ENCODE assay signal across 18 mouse cellular contexts in the genomic region with DNA sequence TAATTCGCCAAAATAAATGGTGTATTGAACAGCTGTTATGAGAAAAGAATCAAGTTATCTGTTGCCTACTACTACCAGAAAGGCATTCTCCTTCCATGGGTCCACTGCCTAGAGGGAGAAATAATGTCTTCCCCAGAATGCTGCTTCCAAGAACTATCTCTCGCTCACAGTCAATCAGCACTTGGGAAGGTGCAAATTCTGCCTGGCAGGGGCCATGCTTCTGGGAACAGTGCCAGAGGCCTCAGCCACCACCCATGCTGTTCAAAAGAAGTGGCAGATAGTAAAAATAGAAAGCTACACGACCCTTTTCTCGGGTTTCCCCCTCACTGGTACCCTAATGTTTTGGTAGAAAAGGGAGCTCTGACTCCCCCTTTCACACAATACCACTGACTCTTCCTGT.
A peak's percentile ranks its signal among the peaks of the same experiment; 100 is the strongest.
DNase-seq lines count a peak whose midpoint lies in the region; ATAC-seq and TF ChIP-seq lines count a peak whose summit lies in the region.
"Had no signal": no experiment of that assay in that cellular context is flagged by ENCODE, and none has a peak within 500 bp of the region (broad histone marks: within the 10 kb centered on the region; RNA-seq: fewer than 3 reads in every experiment).

No protein-coding gene starts in this region.

- TF ChIP-seq EP300 in heart, postnatal 0 days (IDR thresholded peaks at IDR 0.05; ENCODE audit: low read depth), result no peak

- 0 out of 2 replicates have a peak, but pooled peaks cover 11% of the 10 kb centered on the region for H3K4me1 ChIP-seq in heart, postnatal 0 days (ENCODE audit: control insufficient read depth, insufficient read depth)
- no peaks in the 10 kb centered on the region for H3K4me1 ChIP-seq in kidney, adult 2 months (ENCODE audit: control insufficient read depth, insufficient read depth, low read length)
- H3K4me1 ChIP-seq: midbrain, embryonic 15.5 days had no signal

- peak overlapping the region; percentile 21; the same call in 1 of the 2 replicates for H3K4me2 ChIP-seq in heart, postnatal 0 days (ENCODE audit: low read depth, low read length)
- H3K4me2 ChIP-seq: limb, embryonic 12.5 days; midbrain, embryonic 15.5 days had no signal

- no peak overlapping the region for H3K4me3 ChIP-seq in heart, postnatal 0 days (ENCODE audit: low read depth, low read length)
- no peak overlapping the region for H3K4me3 ChIP-seq in kidney, adult 2 months (ENCODE audit: insufficient read depth, low read depth, low read length)
- H3K4me3 ChIP-seq: limb, embryonic 12.5 days; midbrain, embryonic 15.5 days had no signal

- DNase-seq in heart, adult 11 months, result peak; percentile 86
- no peak for DNase-seq in heart, adult 8-10 months (ENCODE audit: low spot score)
- DNase-seq in lung, postnatal 10 days, result peak; percentile 7
- no peak for DNase-seq in lung, postnatal 36 days
- DNase-seq in heart, postnatal 0 days (ENCODE audit: low spot score), result peak; percentile 42
- no peak for DNase-seq in right cerebral cortex, postnatal 25 days
- no peak for DNase-seq in kidney, adult 2 months
- DNase-seq: adrenal gland, postnatal 14 days; B cell, adult 2 months; cerebellum, adult 8-10 months; layer of hippocampus, postnatal 36 days; thymus, postnatal 4 days had no signal

- H3K9me3 ChIP-seq in heart, postnatal 0 days (replicated peaks; ENCODE audit: control insufficient read depth, low read length), result no peaks in the 10 kb centered on the region
- H3K9me3 ChIP-seq: limb, embryonic 12.5 days; midbrain, embryonic 15.5 days had no signal

- no peak for TF ChIP-seq CTCF in heart, postnatal 0 days (IDR thresholded peaks at IDR 0.05; ENCODE audit: low read depth)
- TF ChIP-seq CTCF in kidney, adult 2 months (conservative IDR thresholded peaks at IDR 0.05; ENCODE audit: insufficient read depth, insufficient read length, low read depth, low read length), result no peak

- WGBS in heart, postnatal 0 days, result 25% methylated on average over 4 of the region's 4 CpGs
- 34% methylated on average over 4 of the region's 4 CpGs for WGBS in kidney, adult 2 months

- no peaks in the 10 kb centered on the region for H3K36me3 ChIP-seq in heart, postnatal 0 days (replicated peaks; ENCODE audit: control insufficient read depth, insufficient read depth, low read length)
- H3K36me3 ChIP-seq in kidney, adult 2 months (ENCODE audit: control insufficient read depth, insufficient read depth, low read length), result no peaks in the 10 kb centered on the region
- H3K36me3 ChIP-seq: limb, embryonic 12.5 days; midbrain, embryonic 15.5 days had no signal

- ATAC-seq in heart, postnatal 0 days (ENCODE audit: insufficient read depth, low read depth), result peak; percentile 47; the same call in 1 of the 2 replicates
- ATAC-seq: activated CD4-positive, CD25-positive, alpha-beta regulatory T cell, adult 4 months; midbrain, embryonic 15.5 days; Patski had no signal

- H3K27me3 ChIP-seq in heart, postnatal 0 days (ENCODE audit: control insufficient read depth, insufficient read depth, low read length), result no peaks in the 10 kb centered on the region
- H3K27me3 ChIP-seq in kidney, adult 2 months (replicated peaks; ENCODE audit: control insufficient read depth, insufficient read depth, low read length), result no peaks in the 10 kb centered on the region
- H3K27me3 ChIP-seq: limb, embryonic 12.5 days; midbrain, embryonic 15.5 days had no signal

- no peak overlapping the region for H3K9ac ChIP-seq in heart, postnatal 0 days (replicated peaks; ENCODE audit: low read depth, low read length)
- H3K9ac ChIP-seq: limb, embryonic 12.5 days; liver, embryonic 14.5 days; midbrain, embryonic 15.5 days had no signal

- TF ChIP-seq POLR2A in kidney, adult 2 months (IDR thresholded peaks at IDR 0.05; ENCODE audit: low read depth, low read length), result no peak

- no peak overlapping the region for H3K27ac ChIP-seq in heart, postnatal 0 days (ENCODE audit: low read depth)
- H3K27ac ChIP-seq in kidney, adult 2 months (ENCODE audit: insufficient read depth, low read depth, low read length), result no peak overlapping the region
- H3K27ac ChIP-seq: kidney, postnatal 0 days; liver, embryonic 14.5 days; midbrain, embryonic 15.5 days had no signal

Comparison
In these comparisons a context has a peak if more than half of its experiments do, and no peak if none do; other contexts are left out.
1. DNase-seq: peak in heart, adult 11 months (single experiment), lung, postnatal 10 days (single experiment) and heart, postnatal 0 days (single experiment); none in heart, adult 8-10 months (single experiment), lung, postnatal 36 days (single experiment), right cerebral cortex, postnatal 25 days (single experiment) and kidney, adult 2 months (single experiment).